Mouse (Mus musculus): Measurements from ENCODE around the gene Teddm1a. TPM values are rescaled to one million over a fixed set of nuclear protein-coding genes. Genes with fewer than 3 reads are reported as not detected.
"Not testable (repeated sequence)": the region's sequence is repeated elsewhere in the genome, so short reads cannot be mapped to it uniquely, and the experiment has no call there.

The Teddm1a gene
- not detected for total RNA-seq (2021)
- long read RNA-seq, experiment 1 = 0 reads
- long read RNA-seq, experiment 2 = 0 reads

DNA sequence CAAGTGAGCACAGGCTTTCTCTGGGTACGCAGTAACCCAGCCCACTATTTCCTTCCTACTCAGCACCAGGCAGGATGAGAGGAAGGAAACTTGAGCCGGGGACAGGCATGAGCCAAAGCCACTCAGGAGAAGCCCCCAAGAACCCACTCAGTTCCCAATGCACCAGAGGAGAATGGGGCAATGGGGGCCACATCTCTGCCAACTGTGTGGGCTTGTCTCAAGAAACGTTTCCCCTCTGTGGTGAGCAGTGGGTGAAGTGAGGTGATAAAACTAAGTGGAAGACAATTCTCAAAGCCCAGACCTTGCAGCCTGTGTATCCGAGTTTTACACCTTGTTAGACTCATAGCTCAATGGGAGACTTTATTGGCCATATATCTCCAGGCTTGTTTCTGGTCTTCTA lies at the start of gene Teddm1a:
Gene Teddm1a (plus strand): TSS at position 301 of the 400 bp plus-strand sequence.
- intact Hi-C loops (cut with DNase I; ENCODE audit: low total_unique reads) = loop anchor here (5.0 kb wide), 1 partner anchor 291 kb away; no protein-coding TSS in a partner anchor
- DNase-seq = no peak

DNA sequence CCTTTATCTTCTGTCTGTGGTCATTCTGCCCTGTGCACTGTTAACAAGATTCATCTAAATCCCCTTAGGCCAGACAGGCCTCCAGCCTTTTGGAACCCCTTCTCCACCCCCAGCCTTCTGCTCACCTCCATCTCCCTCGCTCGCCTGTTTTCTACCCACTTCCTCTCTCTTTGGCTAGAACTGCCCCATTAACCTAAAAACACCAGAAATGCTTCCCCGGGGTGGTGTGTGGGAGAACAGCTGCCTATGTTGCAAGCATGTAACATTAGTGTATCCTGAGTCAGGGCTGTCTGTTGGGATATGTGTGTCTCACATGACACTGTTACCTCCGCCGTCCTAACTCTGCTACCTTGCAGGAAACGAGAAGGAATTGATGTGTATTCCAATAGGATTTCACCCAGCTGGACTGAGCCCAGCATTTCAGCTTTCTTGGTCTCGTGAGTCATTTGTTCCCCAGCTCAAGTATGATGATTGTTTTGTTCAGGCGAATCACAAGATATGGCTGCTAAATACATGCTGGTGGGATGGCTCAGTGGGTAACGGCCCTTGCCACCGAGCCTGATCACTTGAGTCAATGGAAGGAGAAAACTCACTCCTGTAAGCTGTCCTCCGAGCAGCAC lies 49.3 kb upstream of the Teddm1a start:
- peak; percentile 20 for DNase-seq
- intact Hi-C loops (cut with DNase I; ENCODE audit: low total_unique reads) = no loop called here

GRCm38 (mm10) chr1:153844042-153844441 lies 47.5 kb upstream of the Teddm1a start, which contains the start of gene Rgsl1:
TSS of gene Rgsl1 (minus strand) at chr1:153844142.
- DNase-seq = no peak
- intact Hi-C loops (cut with DNase I; ENCODE audit: low total_unique reads) = no loop called here

GRCm38 (mm10) chr1:153846420-153846819 lies 45.1 kb upstream of the Teddm1a start:
- no peak for DNase-seq
- intact Hi-C loops (cut with DNase I; ENCODE audit: low total_unique reads) = no loop called here

- intact Hi-C loops (cut with DNase I; ENCODE audit: low total_unique reads) = no loop called here
- DNase-seq = no peak
These were observed 44.7 kb upstream of the Teddm1a start for GRCm38 (mm10) chr1:153846867-153847266.

- intact Hi-C loops (cut with DNase I; ENCODE audit: low total_unique reads); DNase-seq: not testable (repeated sequence)
These were observed 38.8 kb upstream of the Teddm1a start for GRCm38 (mm10) chr1:153852696-153853095.

GRCm38 (mm10) chr1:153855946-153856345 lies 35.6 kb upstream of the Teddm1a start:
- DNase-seq = no peak
- intact Hi-C loops (cut with DNase I; ENCODE audit: low total_unique reads) = no loop called here

GRCm38 (mm10) chr1:153874045-153874444 lies 17.5 kb upstream of the Teddm1a start, which contains the start of gene Teddm1b:
TSS of gene Teddm1b (plus strand) at chr1:153874345.
- intact Hi-C loops (cut with DNase I; ENCODE audit: low total_unique reads) = no loop called here
- DNase-seq = no peak

GRCm38 (mm10) chr1:153880391-153880790 lies 11.2 kb upstream of the Teddm1a start:
- intact Hi-C loops (cut with DNase I; ENCODE audit: low total_unique reads); DNase-seq: not testable (repeated sequence)

- DNase-seq = no peak
- intact Hi-C loops (cut with DNase I; ENCODE audit: low total_unique reads) = no loop called here
These were observed 5.4 kb upstream of the Teddm1a start for GRCm38 (mm10) chr1:153886024-153886633.

- intact Hi-C loops (cut with DNase I; ENCODE audit: low total_unique reads) = loop anchor here (5.0 kb wide), 1 partner anchor 292 kb away; no protein-coding TSS in a partner anchor
- DNase-seq = no peak
These were observed 1.4 kb upstream of the Teddm1a start for GRCm38 (mm10) chr1:153890121-153890520.

DNA sequence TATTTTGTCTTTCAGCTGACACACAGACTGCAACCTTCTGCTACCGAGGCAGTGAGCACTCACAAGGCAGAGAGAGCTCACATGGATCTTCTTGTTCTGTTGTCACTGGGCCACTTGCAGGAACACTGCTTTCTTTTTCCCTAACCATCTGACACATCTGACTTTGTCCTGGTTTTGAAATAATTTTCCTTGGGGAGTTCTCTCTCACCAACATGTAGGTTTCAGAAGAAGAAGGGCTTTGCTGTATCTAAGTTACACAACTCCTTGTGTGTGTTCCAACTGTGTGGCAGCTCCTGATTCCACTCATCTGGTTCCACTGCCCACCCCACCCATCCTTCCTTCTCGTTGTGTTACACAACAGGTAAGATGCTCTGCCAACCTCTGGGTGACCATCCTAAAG lies 2.2 kb downstream of the Teddm1a start:
- intact Hi-C loops (cut with DNase I; ENCODE audit: low total_unique reads) = loop anchor here (2.0 to 5.0 kb wide), 2 partner anchors 225 to 289 kb away; no protein-coding TSS in a partner anchor

DNA sequence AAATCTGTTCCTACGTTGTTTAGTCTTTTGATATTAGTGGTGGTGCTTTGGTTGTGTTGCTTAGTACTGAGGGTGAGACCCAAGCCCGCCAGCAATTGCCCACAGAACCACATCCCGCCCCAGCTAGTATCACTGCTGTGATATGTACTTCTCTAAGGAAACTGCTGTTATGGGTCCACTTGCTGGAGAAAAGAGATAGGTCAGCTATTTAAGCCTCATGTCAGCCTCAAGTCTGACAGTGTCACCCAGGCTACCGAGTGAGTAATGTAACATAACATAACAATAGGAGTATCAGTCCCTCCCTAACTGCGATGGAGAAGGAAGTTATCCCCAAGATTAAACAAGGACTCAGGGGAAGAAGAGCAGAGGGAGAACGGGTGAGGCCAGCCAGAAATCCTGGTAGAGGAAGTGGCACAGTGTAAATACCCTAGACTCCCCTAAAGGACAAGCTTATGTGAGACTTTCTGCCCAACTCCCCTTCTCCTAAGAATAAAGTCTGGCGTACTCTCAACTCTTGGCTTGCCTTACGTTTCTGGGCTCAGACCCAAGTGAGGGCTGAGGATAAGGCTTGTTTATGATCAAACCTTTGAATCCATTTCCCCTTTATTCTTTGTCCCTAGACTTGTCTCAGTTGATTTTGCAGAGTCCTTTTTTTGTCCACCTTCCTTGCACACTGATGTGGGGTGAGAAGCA lies 2.8 kb downstream of the Teddm1a start:
- no peak for DNase-seq
- intact Hi-C loops (cut with DNase I; ENCODE audit: low total_unique reads) = loop anchor here (2.0 to 5.0 kb wide), 2 partner anchors 224 to 288 kb away; no protein-coding TSS in a partner anchor

More for the DNA sequence above, 2.2 kb downstream of the Teddm1a start:
- DNase-seq = no peak

DNA sequence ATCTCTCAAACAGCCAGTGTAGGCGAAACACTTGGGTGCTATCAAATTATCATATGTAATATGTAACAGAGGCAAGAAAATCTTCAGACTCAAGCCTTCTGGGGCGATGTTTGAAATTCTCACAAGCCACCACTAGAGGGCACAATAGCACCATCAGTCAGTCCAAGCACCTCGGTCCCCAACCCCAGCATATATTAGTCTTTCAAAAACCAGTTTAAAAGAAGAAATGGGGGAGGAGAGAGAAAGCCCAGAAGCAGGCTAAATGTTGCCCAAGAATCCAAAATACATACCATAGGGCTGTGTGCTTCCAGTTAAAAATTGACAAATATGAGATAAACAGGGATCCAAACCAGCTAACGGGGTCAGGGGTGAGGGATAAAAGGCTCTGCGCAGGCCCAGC lies 3.4 kb downstream of the Teddm1a start:
- peak; percentile 50 for DNase-seq
- intact Hi-C loops (cut with DNase I; ENCODE audit: low total_unique reads) = loop anchor here (2.0 to 5.0 kb wide), 3 partner anchors 137 to 287 kb away; no protein-coding TSS in a partner anchor

GRCm38 (mm10) chr1:153897196-153897595 lies 5.7 kb downstream of the Teddm1a start:
- DNase-seq = no peak
- intact Hi-C loops (cut with DNase I; ENCODE audit: low total_unique reads) = loop anchor here (5.0 kb wide), 1 partner anchor 135 kb away; no protein-coding TSS in a partner anchor

DNA sequence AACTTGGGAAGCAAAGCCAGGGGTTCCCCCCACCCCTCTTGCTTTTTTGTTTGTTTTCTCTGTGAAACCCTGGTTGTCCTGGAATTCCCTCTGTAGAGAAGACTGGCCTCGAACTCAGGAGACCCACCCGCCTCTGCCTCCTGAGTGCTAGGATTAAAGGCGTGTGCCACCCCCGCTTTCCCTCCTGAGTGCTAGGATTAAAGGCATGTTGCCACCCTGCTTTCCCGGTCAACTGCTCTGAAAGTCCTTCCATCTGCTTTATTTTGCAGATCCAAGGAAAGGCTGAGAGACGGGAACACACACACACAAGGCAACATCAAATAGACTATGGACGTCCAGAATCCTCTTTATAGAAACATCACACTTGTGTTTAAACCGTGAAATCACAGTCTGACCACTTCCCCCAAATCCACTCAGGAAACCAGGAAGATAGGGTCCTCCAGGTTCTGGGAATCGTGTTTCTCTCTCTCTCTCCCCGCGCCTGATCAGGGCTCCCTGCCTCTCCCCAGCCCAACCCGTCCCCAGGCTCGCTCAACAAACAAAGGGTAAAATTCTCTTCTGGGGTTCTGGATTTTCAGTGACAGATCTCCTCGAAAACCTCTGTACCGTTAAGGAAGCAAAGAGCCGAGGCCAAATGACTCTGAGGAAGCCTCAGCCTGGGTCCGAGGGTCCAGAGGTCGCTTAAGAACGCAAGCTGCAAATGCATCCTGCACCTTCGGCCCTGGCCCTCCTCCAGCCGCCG lies 7.6 kb downstream of the Teddm1a start:
- intact Hi-C loops (cut with DNase I; ENCODE audit: low total_unique reads) = loop anchor here (5.0 kb wide), 1 partner anchor 133 kb away; no protein-coding TSS in a partner anchor

GRCm38 (mm10) chr1:153899731-153900380 lies 8.3 kb downstream of the Teddm1a start, which contains the start of the genes Glul and Teddm2:
TSS of gene Glul (plus strand) at chr1:153899944.
TSS of gene Teddm2 (minus strand) at chr1:153900228.
- intact Hi-C loops (cut with DNase I; ENCODE audit: low total_unique reads) = loop anchor here (5.0 kb wide), 1 partner anchor 132 kb away; no protein-coding TSS in a partner anchor
- DNase-seq = peak; percentile 96

More for the DNA sequence above, 7.6 kb downstream of the Teddm1a start:
- no peak for DNase-seq

- peak; percentile 38 for DNase-seq
- intact Hi-C loops (cut with DNase I; ENCODE audit: low total_unique reads) = no loop called here
These were observed 8.8 kb downstream of the Teddm1a start for GRCm38 (mm10) chr1:153900381-153900780.

Measured in gastrocnemius, postnatal 14 days (tissue).